16 mouse cellular contexts compared by ENCODE assay signal in the genomic region with DNA sequence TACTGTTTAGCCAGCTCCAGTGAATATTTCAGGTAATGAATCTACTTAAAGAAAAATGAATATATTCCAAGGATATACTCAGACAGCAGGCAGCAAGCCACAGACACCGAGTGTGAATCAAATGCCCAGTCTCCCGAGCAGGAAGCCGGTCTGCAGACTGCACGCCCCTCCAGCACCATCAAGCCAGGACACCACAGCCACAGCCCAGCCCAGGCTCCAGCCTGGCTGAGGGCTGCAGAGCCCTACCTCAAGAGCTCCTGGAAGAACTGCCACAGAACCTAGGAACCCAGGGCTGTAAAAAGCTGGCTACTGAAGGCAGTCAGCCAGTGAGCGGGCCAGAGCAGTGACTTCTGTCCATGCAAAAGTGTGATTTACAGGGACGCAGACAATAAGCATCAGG. TPM values are rescaled to one million over a fixed set of nuclear protein-coding genes. Genes with fewer than 3 reads are reported as not detected.
DNase-seq lines count a peak whose midpoint lies in the region; ATAC-seq and TF ChIP-seq lines count a peak whose summit lies in the region.
"Had no signal": no experiment of that assay in that cellular context is flagged by ENCODE, and none has a peak within 500 bp of the region (broad histone marks: within the 10 kb centered on the region; RNA-seq: fewer than 3 reads in every experiment).

No protein-coding gene starts in this region.

- H3K9ac ChIP-seq in heart, embryonic 12.5 days, result 0 out of 2 replicates have a peak overlapping the region, but pooled peaks have one; percentile 36
- no peak overlapping the region for H3K9ac ChIP-seq in heart, embryonic 11.5 days (ENCODE audit: low read depth, low read length)
- H3K9ac ChIP-seq in kidney, embryonic 16.5 days (replicated peaks; ENCODE audit: low read length), result no peak overlapping the region
- no peak overlapping the region for H3K9ac ChIP-seq in lung, embryonic 14.5 days
- H3K9ac ChIP-seq in intestine, postnatal 0 days (ENCODE audit: low read depth, low read length), result no peak overlapping the region

- DNase-seq in kidney, adult 8-10 months, result no peak
- DNase-seq in lung, embryonic 14.5 days, result peak; percentile 31
- no peak for DNase-seq in lung, postnatal 14 days
- no peak for DNase-seq in left cerebral cortex, adult 8-10 months (ENCODE audit: low spot score in 2 of 2)
- DNase-seq: adrenal gland, adult 2 months; cerebellum, adult 2 months; cerebellum, postnatal 36 days; gastrocnemius, postnatal 14 days; lung, adult 18-20 months; lung, postnatal 36 days; right cerebral cortex, postnatal 4 days; thymus, adult 2 months had no signal

- no peaks in the 10 kb centered on the region for H3K9me3 ChIP-seq in heart, embryonic 12.5 days (replicated peaks)
- no peaks in the 10 kb centered on the region for H3K9me3 ChIP-seq in heart, embryonic 11.5 days (replicated peaks; ENCODE audit: control insufficient read depth, low read length)
- no peaks in the 10 kb centered on the region for H3K9me3 ChIP-seq in kidney, embryonic 16.5 days (ENCODE audit: low read length)
- no peaks in the 10 kb centered on the region for H3K9me3 ChIP-seq in lung, embryonic 14.5 days (ENCODE audit: low read depth, low read length)
- H3K9me3 ChIP-seq in intestine, postnatal 0 days (ENCODE audit: control insufficient read depth), result no peaks in the 10 kb centered on the region

- no peak overlapping the region; the same call in 1 of the 2 replicates for H3K27ac ChIP-seq in heart, embryonic 12.5 days (ENCODE audit: poor library complexity, severe bottlenecking)
- H3K27ac ChIP-seq in heart, embryonic 11.5 days (ENCODE audit: low read depth, low read length), result no peak overlapping the region; the same call in 1 of the 2 replicates
- 0 out of 2 replicates have a peak overlapping the region, but pooled peaks have one; percentile 20 for H3K27ac ChIP-seq in kidney, embryonic 16.5 days (ENCODE audit: low read length)
- H3K27ac ChIP-seq in lung, embryonic 14.5 days (ENCODE audit: low read depth), result no peak overlapping the region; the same call in 1 of the 2 replicates
- 0 out of 2 replicates have a peak overlapping the region, but pooled peaks have one; percentile 41 for H3K27ac ChIP-seq in intestine, postnatal 0 days (ENCODE audit: low read depth, low read length)

- no peak for TF ChIP-seq CTCF in lung, embryonic 14.5 days (IDR thresholded peaks at IDR 0.05; ENCODE audit: low read depth)
- TF ChIP-seq CTCF in intestine, postnatal 0 days (IDR thresholded peaks at IDR 0.05; ENCODE audit: low read depth), result no peak

- H3K36me3 ChIP-seq in heart, embryonic 12.5 days, result no peaks in the 10 kb centered on the region
- H3K36me3 ChIP-seq in heart, embryonic 11.5 days (ENCODE audit: control insufficient read depth, insufficient read depth, low read length), result no peaks in the 10 kb centered on the region
- H3K36me3 ChIP-seq in kidney, embryonic 16.5 days (ENCODE audit: insufficient read depth, low read length), result no peaks in the 10 kb centered on the region
- H3K36me3 ChIP-seq in lung, embryonic 14.5 days (ENCODE audit: insufficient read depth), result no peaks in the 10 kb centered on the region
- H3K36me3 ChIP-seq in intestine, postnatal 0 days (ENCODE audit: control insufficient read depth, insufficient read depth), result peaks cover 4% of the 10 kb centered on the region; the same call in 1 of the 2 replicates

- H3K4me1 ChIP-seq in heart, embryonic 12.5 days (replicated peaks), result peaks cover 48% of the 10 kb centered on the region
- H3K4me1 ChIP-seq in heart, embryonic 11.5 days (ENCODE audit: control insufficient read depth, insufficient read depth, low read length), result peaks cover 36% of the 10 kb centered on the region
- 0 out of 2 replicates have a peak, but pooled peaks cover 5% of the 10 kb centered on the region for H3K4me1 ChIP-seq in kidney, embryonic 16.5 days (ENCODE audit: insufficient read depth, low read length)
- no peaks in the 10 kb centered on the region; the same call in 1 of the 2 replicates for H3K4me1 ChIP-seq in lung, embryonic 14.5 days (ENCODE audit: insufficient read depth)
- H3K4me1 ChIP-seq in intestine, postnatal 0 days (replicated peaks; ENCODE audit: control insufficient read depth, insufficient read depth, low read length), result 0 out of 2 replicates have a peak, but pooled peaks cover 4% of the 10 kb centered on the region

- WGBS in heart, embryonic 12.5 days, result 43% methylated on average over 6 of the region's 6 CpGs
- 42% methylated on average over 6 of the region's 6 CpGs for WGBS in heart, embryonic 11.5 days (ENCODE audit: insufficient replicate concordance)
- 56% methylated on average over 6 of the region's 6 CpGs for WGBS in kidney, embryonic 16.5 days
- 42% methylated on average over 6 of the region's 6 CpGs for WGBS in lung, embryonic 14.5 days
- WGBS in intestine, postnatal 0 days, result 49% methylated on average over 6 of the region's 6 CpGs

- no peak overlapping the region for H3K4me2 ChIP-seq in heart, embryonic 12.5 days
- no peak overlapping the region; the same call in 1 of the 2 replicates for H3K4me2 ChIP-seq in heart, embryonic 11.5 days
- H3K4me2 ChIP-seq in kidney, embryonic 16.5 days (replicated peaks; ENCODE audit: low read depth, low read length), result no peak overlapping the region
- no peak overlapping the region for H3K4me2 ChIP-seq in lung, embryonic 14.5 days
- no peak overlapping the region for H3K4me2 ChIP-seq in intestine, postnatal 0 days (replicated peaks; ENCODE audit: low read depth)

- H3K4me3 ChIP-seq in heart, embryonic 12.5 days, result no peak overlapping the region
- no peak overlapping the region for H3K4me3 ChIP-seq in heart, embryonic 11.5 days (ENCODE audit: low read depth, low read length)
- H3K4me3 ChIP-seq in kidney, embryonic 16.5 days (ENCODE audit: low read length), result no peak overlapping the region
- H3K4me3 ChIP-seq in lung, embryonic 14.5 days (ENCODE audit: low read depth, low read length), result no peak overlapping the region
- H3K4me3 ChIP-seq in intestine, postnatal 0 days (ENCODE audit: low read depth, low read length), result no peak overlapping the region

- no peaks in the 10 kb centered on the region for H3K27me3 ChIP-seq in heart, embryonic 12.5 days (replicated peaks)
- H3K27me3 ChIP-seq in heart, embryonic 11.5 days (ENCODE audit: control insufficient read depth, insufficient read depth, low read length), result no peaks in the 10 kb centered on the region
- no peaks in the 10 kb centered on the region for H3K27me3 ChIP-seq in kidney, embryonic 16.5 days (ENCODE audit: insufficient read depth, low read length)
- H3K27me3 ChIP-seq in lung, embryonic 14.5 days (ENCODE audit: insufficient read depth, low read length), result no peaks in the 10 kb centered on the region
- H3K27me3 ChIP-seq in intestine, postnatal 0 days (replicated peaks; ENCODE audit: control insufficient read depth, insufficient read depth, low read length), result no peaks in the 10 kb centered on the region

- no peak for ATAC-seq in heart, embryonic 12.5 days (ENCODE audit: insufficient number of reproducible peaks, low FRiP score)
- no peak for ATAC-seq in heart, embryonic 11.5 days (replicated peaks; ENCODE audit: insufficient number of reproducible peaks, low FRiP score, low TSS enrichment)
- no peak for ATAC-seq in kidney, embryonic 16.5 days (ENCODE audit: low FRiP score, low TSS enrichment)
- ATAC-seq in lung, embryonic 14.5 days (ENCODE audit: insufficient read depth), result no peak; the same call in 1 of the 2 replicates
- no peak for ATAC-seq in intestine, postnatal 0 days

RNA-seq across cellular contexts. Expression of a gene that starts 28.4 kb away (rescaled TPM):
- polyA plus RNA-seq in heart, embryonic 12.5 days (2016; fragmentation: Nextera tagmentation; extraction: Ambion mirVana), result 12.9 and 13.7 TPM in 2 replicates
- 10.3 and 12.2 TPM in 2 replicates for polyA plus RNA-seq in heart, embryonic 11.5 days (2014; fragmentation: Nextera tagmentation; extraction: Ambion mirVana)
- 12.0 and 18.8 TPM in 2 replicates for polyA plus RNA-seq in kidney, embryonic 16.5 days (2015; fragmentation: Nextera tagmentation; extraction: Ambion mirVana)
- polyA plus RNA-seq in lung, embryonic 14.5 days (2014; fragmentation: Nextera tagmentation; extraction: Ambion mirVana), result 26.2 and 26.8 TPM in 2 replicates
- 14.3 and 17.1 TPM in 2 replicates for polyA plus RNA-seq in intestine, postnatal 0 days (2015; fragmentation: Nextera tagmentation; extraction: Ambion mirVana)
- 10 to 100 TPM; 22.1 to 26.3 (median 23.2) TPM for total RNA-seq in left cerebral cortex, adult 8-10 months (2022)

Comparison
In these comparisons a context has a peak if more than half of its experiments do, and no peak if none do; other contexts are left out.
1. H3K27ac ChIP-seq: peak in kidney, embryonic 16.5 days (single experiment) and intestine, postnatal 0 days (single experiment); none in heart, embryonic 12.5 days (single experiment), heart, embryonic 11.5 days (single experiment) and lung, embryonic 14.5 days (single experiment).